Mouse (Mus musculus): ENCODE data around the gene Nr5a2.

Nr5a2 gene

DNA sequence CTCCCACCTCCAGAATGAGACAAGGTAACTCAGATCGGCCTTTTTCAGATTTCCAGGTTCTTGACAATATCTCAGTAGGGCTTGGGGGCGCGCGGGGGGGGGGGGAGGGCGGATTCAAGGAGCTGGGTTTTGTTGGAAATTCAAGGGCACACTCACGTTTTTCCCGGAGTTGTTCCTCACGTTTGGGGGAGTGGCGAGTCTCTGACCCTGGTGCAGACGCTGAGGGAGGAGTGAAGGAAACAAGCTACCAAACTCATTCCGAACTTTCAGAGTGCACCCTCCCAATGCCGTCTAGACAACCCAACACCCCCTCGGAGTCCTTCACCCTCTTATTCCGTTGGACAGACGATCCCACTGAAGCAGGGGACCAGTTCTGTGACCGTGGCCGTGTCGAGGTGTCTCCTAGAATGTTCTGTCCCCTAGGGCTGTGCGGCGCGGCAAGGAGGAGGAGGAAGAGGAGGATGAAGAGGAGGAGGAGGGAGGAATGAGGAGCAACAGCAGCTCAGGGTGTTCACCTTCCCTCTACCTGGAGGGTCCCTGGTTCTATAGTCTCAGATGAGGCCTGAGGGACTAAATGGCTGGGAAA lies 8.2 kb downstream of the Nr5a2 start:
- in situ Hi-C loops (cut with MboI; ENCODE audit: low pct_unique_long_range_greater_than_20kb in 1 of 2, low sequenced_read_pairs in 2 of 2, unreplicated experiment in 1 of 2), result no loop called here

DNA sequence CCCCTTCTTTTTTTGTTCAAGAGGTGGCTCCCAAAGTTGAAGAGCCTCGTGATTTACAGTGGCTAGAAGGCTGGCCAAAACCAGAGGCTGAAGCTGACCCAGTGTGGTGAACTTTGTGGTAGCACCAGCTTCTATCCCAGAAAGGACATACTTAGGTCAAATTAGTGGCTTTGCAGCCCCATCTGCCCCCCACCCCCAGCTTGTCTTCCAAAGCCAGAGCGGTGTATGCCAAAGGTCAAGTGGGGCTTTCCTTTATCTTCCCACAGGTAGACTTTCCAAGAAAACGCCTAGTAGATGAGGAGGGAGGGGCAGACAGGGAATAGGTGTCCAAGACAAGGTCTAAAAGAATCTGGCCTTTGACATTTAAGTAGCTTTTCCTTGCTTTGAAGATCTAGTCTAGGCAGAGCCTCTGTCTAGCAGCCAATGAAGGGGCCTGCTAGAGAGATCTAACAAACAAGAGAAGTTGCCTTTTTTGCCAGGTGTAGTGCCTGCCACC lies 9.0 kb downstream of the Nr5a2 start:
- in situ Hi-C loops (cut with MboI; ENCODE audit: low pct_unique_long_range_greater_than_20kb in 1 of 2, low sequenced_read_pairs in 2 of 2, unreplicated experiment in 1 of 2), result no loop called here

DNA sequence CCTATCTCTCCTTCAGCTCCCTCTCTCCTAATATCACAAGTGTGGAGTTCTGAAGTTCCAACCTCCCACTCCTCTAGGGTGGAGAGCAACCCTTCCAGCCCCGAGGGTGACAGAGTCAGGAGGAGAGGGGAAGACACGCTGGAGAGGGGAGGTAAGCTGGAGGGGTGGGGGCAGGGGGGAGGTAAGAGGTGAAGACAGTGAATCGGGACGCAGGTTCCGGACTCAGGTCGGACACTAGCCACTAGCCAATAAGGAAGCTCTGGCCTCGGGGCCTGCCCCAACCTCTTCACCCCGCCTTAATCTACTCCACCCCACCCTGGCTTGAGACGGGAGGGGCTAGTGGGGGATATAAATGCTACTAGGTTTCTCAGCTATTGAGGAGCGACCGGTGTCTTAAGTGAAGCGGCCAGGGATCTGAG lies 10.9 kb downstream of the Nr5a2 start:
- in situ Hi-C loops (cut with MboI; ENCODE audit: low pct_unique_long_range_greater_than_20kb in 1 of 2, low sequenced_read_pairs in 2 of 2, unreplicated experiment in 1 of 2), result no loop called here

DNA sequence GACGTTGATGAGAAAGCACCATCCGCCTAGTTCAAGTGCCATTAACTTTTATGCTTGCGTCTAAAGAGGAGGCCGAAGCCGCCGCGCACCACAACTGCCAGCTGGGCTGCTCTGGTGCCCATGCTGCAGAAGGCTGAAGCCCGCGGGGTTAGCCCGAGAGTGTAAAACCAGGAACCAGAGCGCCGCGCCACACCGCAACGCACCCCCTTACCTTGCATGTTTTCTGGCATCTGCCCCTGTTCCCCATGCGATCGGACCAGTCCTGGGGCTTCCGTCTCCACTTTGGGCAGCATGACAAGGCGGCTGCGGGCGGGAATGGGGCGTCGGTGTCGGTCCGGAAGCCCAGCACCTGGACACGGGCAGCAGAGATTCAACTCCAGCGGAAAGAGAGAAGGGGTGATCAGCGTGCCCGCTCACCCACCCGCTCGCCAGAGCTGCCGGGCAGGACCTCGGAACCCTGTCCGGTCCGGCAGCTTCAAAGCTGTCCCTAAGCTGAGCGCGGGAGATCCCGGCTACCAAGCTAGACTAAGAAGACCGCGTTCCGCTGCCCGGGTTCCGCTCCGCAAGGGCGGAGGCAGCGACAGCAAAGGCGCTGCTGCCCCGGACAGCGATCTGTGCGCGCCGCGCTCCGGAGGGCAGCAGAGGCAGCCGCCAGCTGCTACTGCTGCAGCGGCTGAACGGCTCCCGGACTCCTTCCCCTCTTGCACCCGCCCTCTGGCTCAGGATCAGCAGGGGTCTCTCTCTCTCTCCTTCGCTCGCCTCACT lies 11.6 kb downstream of the Nr5a2 start:
- in situ Hi-C loops (cut with MboI; ENCODE audit: low pct_unique_long_range_greater_than_20kb in 1 of 2, low sequenced_read_pairs in 2 of 2, unreplicated experiment in 1 of 2), result no loop called here

DNA sequence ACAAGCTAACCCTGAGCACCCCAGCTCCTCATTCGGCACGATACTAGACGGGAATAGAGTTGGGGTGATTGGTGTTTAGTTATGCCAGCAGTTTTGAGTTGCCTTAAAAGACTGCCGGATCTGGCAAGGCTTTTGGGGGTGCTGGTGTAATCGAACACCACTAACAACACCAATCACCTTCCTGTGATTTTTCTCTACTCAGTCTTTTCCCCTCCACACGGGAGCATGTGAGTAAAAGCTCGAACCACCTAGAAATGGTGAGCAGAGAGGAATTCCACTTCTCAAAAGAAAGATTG lies 12.2 kb downstream of the Nr5a2 start:
- in situ Hi-C loops (cut with MboI; ENCODE audit: low pct_unique_long_range_greater_than_20kb in 1 of 2, low sequenced_read_pairs in 2 of 2, unreplicated experiment in 1 of 2), result no loop called here

DNA sequence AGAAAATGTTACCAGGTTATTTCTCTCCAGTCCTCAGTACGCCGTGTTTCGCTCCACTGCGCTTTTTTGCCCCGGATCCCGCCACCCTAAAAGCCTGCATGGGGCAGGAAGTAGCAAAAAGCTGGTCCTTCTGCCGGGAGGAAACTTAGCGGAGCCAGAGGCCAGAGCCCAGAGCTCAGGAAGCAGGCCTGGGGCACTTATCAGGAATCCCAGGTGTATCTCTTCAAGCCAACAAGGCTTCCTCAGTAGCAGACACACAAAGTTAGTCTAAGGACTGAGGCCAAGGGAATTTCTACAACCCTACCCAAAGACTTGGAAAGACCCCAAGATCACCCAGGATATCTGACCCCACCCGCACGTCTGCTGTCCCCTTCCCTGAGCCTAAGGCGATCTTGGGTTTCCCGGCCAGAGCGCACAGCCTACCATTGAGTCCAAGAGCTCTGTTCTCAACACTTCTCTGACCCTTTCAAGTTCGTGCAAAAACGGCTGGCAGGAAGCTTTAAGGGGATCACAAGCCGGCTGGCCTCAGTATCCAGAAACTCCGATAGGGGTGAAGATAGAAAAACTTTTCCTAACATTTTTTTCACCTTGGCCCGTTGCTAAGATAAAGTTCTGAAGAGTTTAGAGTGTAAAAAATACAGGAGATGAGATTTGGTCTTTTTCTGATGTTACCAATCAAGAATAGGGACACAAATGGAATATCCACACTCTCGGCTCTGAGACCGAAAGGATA lies 12.7 kb downstream of the Nr5a2 start:
- in situ Hi-C loops (cut with MboI; ENCODE audit: low pct_unique_long_range_greater_than_20kb in 1 of 2, low sequenced_read_pairs in 2 of 2, unreplicated experiment in 1 of 2), result no loop called here

DNA sequence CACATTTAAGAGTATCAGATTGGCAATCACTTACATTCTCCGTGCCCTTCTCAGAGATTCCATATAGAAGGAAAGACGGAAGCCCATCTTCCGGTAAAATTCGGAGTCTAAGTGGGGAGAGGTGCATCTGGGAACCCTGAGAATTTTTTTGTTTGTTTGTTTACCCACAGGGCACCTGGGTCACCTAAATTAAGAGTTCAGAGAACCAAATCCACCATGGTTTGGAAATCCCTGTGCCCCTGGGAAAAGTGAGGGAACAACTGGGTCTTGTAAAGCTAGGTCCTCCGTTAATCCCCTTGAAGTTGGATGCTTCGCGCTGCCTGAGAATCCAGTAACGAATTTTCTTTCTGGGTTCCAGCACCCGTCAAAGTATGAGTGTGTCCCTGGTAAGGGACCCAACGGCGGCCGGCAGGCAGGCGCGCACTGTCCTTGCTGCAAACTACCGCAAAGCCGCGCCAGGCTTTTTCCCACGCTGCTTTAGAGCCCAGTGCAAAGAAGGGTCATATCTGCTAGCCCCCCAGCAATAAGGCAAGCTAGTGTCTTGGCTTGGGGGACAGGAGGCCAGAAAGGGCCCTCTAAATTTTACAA lies 13.3 kb downstream of the Nr5a2 start:
- in situ Hi-C loops (cut with MboI; ENCODE audit: low pct_unique_long_range_greater_than_20kb in 1 of 2, low sequenced_read_pairs in 2 of 2, unreplicated experiment in 1 of 2), result no loop called here

DNA sequence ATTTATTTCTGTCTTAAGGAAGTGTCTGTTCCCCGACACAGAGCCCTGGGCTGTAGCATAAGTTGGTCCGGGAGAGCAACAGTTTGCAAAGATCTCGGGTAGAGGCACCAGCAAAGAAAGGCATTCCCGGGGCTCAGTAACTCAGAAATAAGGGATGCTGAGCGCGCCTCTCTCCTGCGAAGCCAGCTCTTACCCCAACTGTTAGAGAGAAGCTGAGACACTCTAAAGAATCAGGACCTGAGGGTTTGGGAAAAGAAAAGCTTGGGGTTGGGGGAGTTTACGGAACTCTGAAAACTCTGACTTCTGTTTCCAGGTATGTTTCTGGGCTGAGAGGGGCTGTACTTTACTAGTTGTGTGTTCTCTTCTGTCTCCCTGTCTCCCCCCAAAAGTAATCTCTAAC lies 13.8 kb downstream of the Nr5a2 start:
- in situ Hi-C loops (cut with MboI; ENCODE audit: low pct_unique_long_range_greater_than_20kb in 1 of 2, low sequenced_read_pairs in 2 of 2, unreplicated experiment in 1 of 2), result no loop called here

DNA sequence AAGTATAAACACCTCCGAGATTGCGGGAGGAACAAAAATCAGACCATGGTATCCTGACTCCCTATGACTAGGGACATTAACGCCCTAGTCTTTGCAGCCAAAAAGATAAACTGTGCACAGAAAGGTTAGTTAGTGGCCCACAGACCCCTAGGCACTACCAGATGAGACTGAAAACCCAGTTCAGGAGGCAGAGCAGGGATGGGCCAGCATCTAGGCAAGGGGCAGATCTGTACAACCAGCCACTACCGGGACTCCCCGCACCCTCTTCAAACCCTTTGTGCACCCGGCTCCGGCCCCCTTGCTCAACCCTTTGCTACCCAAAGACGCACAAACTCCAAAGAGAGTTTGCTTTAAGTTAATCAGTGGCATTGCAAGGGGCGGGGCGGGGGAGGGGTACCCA lies 14.4 kb downstream of the Nr5a2 start:
- in situ Hi-C loops (cut with MboI; ENCODE audit: low pct_unique_long_range_greater_than_20kb in 1 of 2, low sequenced_read_pairs in 2 of 2, unreplicated experiment in 1 of 2), result no loop called here

DNA sequence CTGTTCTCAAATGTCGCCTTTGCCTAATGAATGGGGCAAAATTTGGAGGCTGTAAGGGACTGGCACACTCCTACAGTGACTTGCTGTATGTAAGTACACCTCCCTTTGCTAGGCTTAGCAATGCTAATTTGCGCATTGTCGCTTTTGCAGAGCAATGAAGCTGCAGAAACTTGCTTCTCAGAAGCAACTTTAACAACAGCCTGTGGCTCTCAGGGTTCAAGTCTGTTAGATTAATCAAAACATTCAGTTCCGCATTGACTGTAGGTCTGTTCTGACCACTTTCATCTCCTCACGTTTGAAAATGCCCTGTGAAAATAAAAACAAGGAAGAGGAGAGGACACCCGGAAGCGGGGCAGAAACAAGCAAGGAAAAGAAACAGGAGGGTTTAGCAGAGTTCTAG lies 14.8 kb downstream of the Nr5a2 start:
- in situ Hi-C loops (cut with MboI; ENCODE audit: low pct_unique_long_range_greater_than_20kb in 1 of 2, low sequenced_read_pairs in 2 of 2, unreplicated experiment in 1 of 2), result no loop called here

DNA sequence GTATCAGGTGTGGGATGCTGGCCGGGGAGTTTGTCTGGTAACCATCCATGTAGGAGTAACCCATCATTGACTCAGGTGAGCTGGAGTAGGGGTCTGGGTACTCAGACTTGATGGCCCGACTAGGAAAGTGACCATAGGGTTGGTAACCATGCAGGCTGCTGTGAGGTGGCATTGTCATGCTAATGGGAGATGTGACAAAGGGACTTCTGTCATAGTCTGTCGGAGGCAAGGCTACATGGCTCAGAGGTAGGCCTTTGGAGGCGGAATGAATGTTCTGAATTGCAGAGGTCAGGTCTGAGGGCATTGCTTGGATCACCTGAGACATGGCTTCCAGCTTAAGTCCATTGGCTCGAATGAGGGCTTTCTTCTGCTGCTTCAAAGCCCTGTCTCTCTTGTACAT lies 19.6 kb downstream of the Nr5a2 start:
- in situ Hi-C loops (cut with MboI; ENCODE audit: low pct_unique_long_range_greater_than_20kb in 1 of 2, low sequenced_read_pairs in 2 of 2, unreplicated experiment in 1 of 2), result no loop called here

DNA sequence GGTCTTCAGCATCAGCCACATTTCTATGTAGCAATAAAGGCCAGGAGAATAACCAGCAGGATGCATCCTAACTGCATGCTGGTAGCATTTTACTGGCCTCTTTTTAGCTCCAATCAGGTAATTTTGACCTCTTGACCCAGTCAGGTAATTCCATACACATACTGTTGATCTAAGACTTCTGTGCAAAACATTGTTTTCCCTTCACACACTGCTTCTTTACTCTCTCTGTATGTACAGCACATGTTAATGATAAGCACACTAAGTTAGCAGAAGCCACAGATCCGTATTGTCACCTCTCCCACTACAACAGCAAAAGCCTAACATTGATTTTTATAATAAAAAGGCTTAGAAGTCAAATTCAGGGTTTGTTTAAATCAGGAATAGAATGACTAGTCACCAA lies 21.0 kb downstream of the Nr5a2 start:
- in situ Hi-C loops (cut with MboI; ENCODE audit: low pct_unique_long_range_greater_than_20kb in 1 of 2, low sequenced_read_pairs in 2 of 2, unreplicated experiment in 1 of 2), result no loop called here

DNA sequence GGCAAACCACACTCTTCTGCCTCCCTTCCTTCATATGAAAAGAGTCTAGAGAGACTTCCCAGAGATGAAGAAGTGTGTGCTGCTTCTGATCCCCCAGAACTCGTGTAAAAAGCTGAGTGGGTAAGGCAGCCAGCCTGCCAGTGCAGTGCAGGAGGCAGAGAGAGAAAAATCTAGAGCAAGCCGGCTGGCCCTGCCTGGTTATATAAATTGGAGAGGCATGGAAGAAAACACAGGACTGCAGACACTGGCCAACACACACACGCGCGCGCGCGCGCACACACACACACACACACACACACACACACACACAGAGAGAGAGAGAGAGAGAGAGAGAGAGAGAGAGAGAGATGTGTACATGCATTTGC lies 24.3 kb downstream of the Nr5a2 start:
- in situ Hi-C loops (cut with MboI; ENCODE audit: low pct_unique_long_range_greater_than_20kb in 1 of 2, low sequenced_read_pairs in 2 of 2, unreplicated experiment in 1 of 2), result no loop called here

DNA sequence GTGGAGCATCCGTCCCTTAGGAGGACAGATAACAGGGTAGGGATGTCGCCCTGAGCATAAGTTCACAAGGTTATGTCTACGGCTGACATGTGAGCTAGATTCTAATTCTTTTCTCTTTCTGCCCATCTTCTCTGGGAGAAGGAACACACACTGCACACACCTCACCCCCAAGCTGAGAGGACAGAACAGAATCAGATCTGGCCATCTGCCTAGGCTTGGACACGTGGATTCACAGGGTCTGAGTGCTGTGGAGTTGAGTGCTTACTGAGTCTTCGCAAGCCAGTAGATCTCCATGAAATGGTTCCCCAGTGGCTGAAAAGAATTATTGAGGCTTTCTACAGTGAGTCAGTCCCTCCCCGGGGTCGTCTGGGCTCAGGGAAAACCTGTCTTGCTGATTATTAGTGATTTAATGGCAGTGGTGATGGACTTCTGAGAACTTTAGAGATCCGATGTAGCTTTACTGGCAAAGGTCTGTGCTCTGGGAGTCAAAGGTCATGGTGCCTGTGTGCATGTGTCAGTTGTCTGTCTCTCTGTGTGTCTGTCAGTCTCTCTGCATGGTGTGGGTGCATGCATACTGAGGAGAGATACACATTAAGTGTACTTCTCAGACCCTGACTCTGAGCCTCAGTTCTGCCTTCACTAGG lies 24.8 kb downstream of the Nr5a2 start:
- in situ Hi-C loops (cut with MboI; ENCODE audit: low pct_unique_long_range_greater_than_20kb in 1 of 2, low sequenced_read_pairs in 2 of 2, unreplicated experiment in 1 of 2), result no loop called here

DNA sequence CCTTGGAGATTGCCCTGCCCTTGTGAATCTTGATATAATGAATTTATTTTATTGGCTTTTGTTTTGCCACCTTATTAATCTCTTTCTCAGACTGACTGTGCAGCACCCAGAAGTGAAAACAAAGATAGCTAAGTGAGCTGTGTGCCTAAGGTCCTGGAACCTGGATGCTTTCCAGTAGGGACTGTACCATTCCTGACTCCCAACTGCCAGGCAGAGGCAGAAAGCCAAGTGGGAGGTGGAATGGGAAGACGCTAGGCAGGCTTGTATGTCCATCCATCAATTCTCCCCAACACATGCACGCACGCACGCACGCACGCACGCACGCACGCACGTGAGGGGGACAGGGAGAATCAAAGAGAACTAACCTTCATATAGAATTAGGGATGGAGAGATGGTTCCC lies 26.2 kb downstream of the Nr5a2 start:
- in situ Hi-C loops (cut with MboI; ENCODE audit: low pct_unique_long_range_greater_than_20kb in 1 of 2, low sequenced_read_pairs in 2 of 2, unreplicated experiment in 1 of 2), result no loop called here

DNA sequence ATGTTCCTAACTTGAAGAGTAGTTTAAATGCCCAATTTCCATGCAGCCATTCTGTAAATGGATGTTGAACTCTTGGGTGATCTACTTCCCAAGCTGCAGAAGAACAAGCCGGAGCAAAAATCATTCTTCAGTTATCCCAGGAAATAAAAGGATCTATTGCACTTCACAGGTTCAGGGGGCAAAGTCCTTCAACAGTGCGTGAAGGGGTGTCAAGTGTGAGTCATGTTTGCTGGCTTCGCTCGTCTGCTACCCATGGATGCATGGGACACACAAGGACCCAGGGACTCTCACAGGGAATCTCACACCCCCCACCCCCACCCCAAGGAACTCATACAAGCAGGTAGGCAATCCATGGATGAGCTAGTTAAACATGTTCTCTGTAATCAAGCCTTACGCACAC lies 29.2 kb downstream of the Nr5a2 start:
- in situ Hi-C loops (cut with MboI; ENCODE audit: low pct_unique_long_range_greater_than_20kb in 1 of 2, low sequenced_read_pairs in 2 of 2, unreplicated experiment in 1 of 2), result no loop called here

DNA sequence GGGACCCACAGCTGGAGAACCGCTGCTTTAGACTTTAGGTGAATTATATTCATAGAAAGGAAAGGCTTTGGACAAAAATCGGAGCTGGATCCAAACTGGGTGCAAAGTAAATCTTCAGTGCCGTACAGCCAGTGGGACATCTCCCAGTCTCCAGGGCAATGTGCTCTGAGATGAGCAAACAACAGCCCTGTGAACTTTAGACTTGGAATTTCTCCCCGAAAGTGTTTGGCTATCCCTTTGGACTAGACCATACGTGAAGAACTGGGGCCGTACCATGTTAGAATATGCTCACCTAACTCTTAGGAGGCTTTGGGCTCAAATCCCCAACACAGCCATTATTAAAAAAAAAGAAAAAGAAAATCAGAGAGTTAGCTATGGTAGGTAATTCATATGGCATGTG lies 30.5 kb downstream of the Nr5a2 start:
- in situ Hi-C loops (cut with MboI; ENCODE audit: low pct_unique_long_range_greater_than_20kb in 1 of 2, low sequenced_read_pairs in 2 of 2, unreplicated experiment in 1 of 2), result no loop called here

DNA sequence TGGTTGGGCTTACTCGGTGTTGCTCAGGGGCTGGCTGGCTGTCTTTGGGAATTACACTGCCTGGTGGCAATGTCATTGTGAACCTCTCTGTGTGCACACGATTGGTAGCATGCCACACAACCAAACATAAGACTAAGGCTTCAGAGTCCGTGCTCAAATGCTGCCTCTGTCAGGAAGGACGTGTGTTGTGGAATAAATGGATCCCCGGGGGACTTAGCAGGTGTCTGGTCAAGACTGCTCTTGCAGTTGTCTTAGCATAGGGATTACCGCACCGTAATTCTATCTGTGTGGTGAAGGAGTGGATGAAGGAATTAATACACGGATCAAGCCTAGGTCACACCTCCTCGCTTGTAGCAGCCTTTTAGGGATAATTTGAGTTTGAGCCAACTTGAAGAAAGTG lies 32.8 kb downstream of the Nr5a2 start:
- in situ Hi-C loops (cut with MboI; ENCODE audit: low pct_unique_long_range_greater_than_20kb in 1 of 2, low sequenced_read_pairs in 2 of 2, unreplicated experiment in 1 of 2), result no loop called here

DNA sequence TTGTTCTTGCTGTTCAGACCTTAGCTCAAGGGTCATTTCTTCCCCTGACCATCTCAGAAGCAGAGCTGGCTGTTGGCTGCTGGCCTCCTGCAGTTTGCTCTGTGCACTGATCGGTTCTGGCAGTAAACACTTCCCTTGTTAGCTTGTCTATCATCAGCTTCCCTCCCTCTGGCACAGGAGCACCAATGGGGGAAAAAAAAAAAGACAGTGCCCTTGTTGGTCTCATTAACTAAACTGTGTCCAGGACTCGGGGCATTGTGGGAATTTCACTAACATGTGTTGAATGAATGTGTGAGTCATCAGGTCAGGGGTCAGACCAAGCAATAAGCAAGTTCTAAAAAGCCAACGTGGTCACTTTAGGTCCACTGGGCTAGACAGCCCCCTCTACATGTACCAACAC lies 34.2 kb downstream of the Nr5a2 start:
- in situ Hi-C loops (cut with MboI; ENCODE audit: low pct_unique_long_range_greater_than_20kb in 1 of 2, low sequenced_read_pairs in 2 of 2, unreplicated experiment in 1 of 2), result no loop called here
